Mouse (Mus musculus): ENCODE measurements around the gene Cr1l.

DNA sequence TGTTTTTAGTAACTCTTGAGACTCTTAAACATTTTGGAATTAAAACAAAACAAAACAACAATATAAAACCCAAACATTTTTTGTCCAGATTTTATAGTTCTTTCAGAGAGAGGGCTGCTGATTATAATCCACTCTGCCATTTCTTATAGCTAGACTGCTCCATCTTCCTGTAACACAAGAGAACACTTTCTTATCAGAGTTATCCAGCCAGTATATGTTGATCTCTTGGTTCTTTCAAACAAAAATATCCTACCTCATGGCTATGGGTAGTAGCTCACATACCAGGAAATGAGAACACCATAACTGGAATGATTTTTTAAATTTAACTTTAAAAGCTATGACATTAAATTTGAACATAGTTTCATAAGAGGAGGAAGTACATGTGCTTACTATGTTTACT is 49.2 kb downstream of the Cr1l start:
- TF ChIP-seq POLR2A (IDR thresholded peaks at IDR 0.05; ENCODE audit: low read depth, low read length) (no peak), CTCF (IDR thresholded peaks at IDR 0.05; ENCODE audit: extremely low read depth, insufficient read depth, insufficient read length, insufficient replicate concordance) (no peak)
